Mouse (Mus musculus) CH12.LX (cell line): ENCODE results near the gene Cdc42ep1.

Experiments used
- CTCF ChIP-seq, 2 experiments: IDR thresholded peaks in 1 of 2; conservative IDR thresholded peaks in 1 of 2; 2 replicates each; pipeline ENCODE4 v1.5.1; 2011 to 2012; ENCODE audit warnings: low read depth in 2 of 2, low read length in 2 of 2, improper control_type of control experiment in 1 of 2, inconsistent platforms in 1 of 2, mild to moderate bottlenecking in 1 of 2, moderate library complexity in 1 of 2
- EP300 ChIP-seq: IDR thresholded peaks from 2 replicates; pipeline ENCODE4 v1.6.1; 2011; ENCODE audit warnings: low read length, improper control_type of control experiment
- GABPA ChIP-seq: IDR thresholded peaks from 2 replicates; pipeline ENCODE4 v1.6.1; 2012; ENCODE audit warnings: low read depth, low read length, improper control_type of control experiment, inconsistent platforms; ENCODE audit not compliant: insufficient replicate concordance
- HCFC1 ChIP-seq: IDR thresholded peaks from 2 replicates; pipeline ENCODE4 v1.6.1; 2012; ENCODE audit warnings: low read depth, mild to moderate bottlenecking, inconsistent platforms, low read length, improper control_type of control experiment
- IRF4 ChIP-seq: IDR thresholded peaks from 2 replicates; pipeline ENCODE4 v1.6.1; 2014; ENCODE audit warnings: low read depth, mild to moderate bottlenecking, inconsistent platforms, low read length, improper control_type of control experiment
- MAX ChIP-seq: IDR thresholded peaks from 2 replicates; pipeline ENCODE4 v1.6.1; 2011; ENCODE audit warnings: low read length, improper control_type of control experiment
- MXI1 ChIP-seq: IDR thresholded peaks from 2 replicates; pipeline ENCODE4 v1.6.1; 2011; ENCODE audit warnings: mild to moderate bottlenecking, low read depth, low read length, improper control_type of control experiment
- POLR2A ChIP-seq: IDR thresholded peaks from 2 replicates; pipeline ENCODE4 v1.6.1; 2011; ENCODE audit warnings: low read depth, mild to moderate bottlenecking, improper control_type of control experiment, low read length
- RCOR1 ChIP-seq: conservative IDR thresholded peaks from 2 replicates; pipeline ENCODE4 v1.6.1; 2012; ENCODE audit warnings: low read depth, mild to moderate bottlenecking, inconsistent platforms, low read length, improper control_type of control experiment
- TBP ChIP-seq: conservative IDR thresholded peaks from 2 replicates; pipeline ENCODE4 v1.6.1; 2011; ENCODE audit warnings: low read depth, low read length, improper control_type of control experiment
- UBTF ChIP-seq: IDR thresholded peaks from 2 replicates; pipeline ENCODE4 v1.6.1; 2012; ENCODE audit warnings: low read depth, mild to moderate bottlenecking, inconsistent platforms, low read length, improper control_type of control experiment, moderate library complexity
- ZKSCAN1 ChIP-seq: IDR thresholded peaks from 2 replicates; pipeline ENCODE4 v1.6.1; 2012; ENCODE audit warnings: low read depth, inconsistent platforms, low read length, improper control_type of control experiment, borderline replicate concordance
- ZMIZ1 ChIP-seq: IDR thresholded peaks from 2 replicates; pipeline ENCODE4 v1.6.1; 2012; ENCODE audit warnings: low read depth, mild to moderate bottlenecking, inconsistent platforms, low read length, improper control_type of control experiment

- TF ChIP-seq CTCF (conservative IDR thresholded peaks at IDR 0.05 in 1 of 2, IDR thresholded peaks at IDR 0.05 in 1 of 2; ENCODE audit: low read depth in 2 of 2, low read length in 2 of 2) (no peak), MAX (no peak), EP300 (no peak), MXI1 (no peak), HCFC1 (no peak), IRF4 (no peak), RCOR1 (no peak), POLR2A (no peak), ZKSCAN1 (no peak), UBTF (no peak), ZMIZ1 (no peak), TBP (no peak), GABPA (no peak)
Observed at GRCm38 (mm10) chr15:78880432-78880831, 38.0 kb downstream of the Cdc42ep1 start.
